Mouse (Mus musculus): ENCODE data around the gene Ksr2. TPM values are rescaled to one million over a fixed set of nuclear protein-coding genes. Genes with fewer than 3 reads are reported as not detected.
A peak's percentile ranks its signal among the peaks of the same experiment; 100 is the strongest.

The Ksr2 gene
- total RNA-seq (2017) = under 0.01 and 0.19 TPM in 2 replicates

DNA sequence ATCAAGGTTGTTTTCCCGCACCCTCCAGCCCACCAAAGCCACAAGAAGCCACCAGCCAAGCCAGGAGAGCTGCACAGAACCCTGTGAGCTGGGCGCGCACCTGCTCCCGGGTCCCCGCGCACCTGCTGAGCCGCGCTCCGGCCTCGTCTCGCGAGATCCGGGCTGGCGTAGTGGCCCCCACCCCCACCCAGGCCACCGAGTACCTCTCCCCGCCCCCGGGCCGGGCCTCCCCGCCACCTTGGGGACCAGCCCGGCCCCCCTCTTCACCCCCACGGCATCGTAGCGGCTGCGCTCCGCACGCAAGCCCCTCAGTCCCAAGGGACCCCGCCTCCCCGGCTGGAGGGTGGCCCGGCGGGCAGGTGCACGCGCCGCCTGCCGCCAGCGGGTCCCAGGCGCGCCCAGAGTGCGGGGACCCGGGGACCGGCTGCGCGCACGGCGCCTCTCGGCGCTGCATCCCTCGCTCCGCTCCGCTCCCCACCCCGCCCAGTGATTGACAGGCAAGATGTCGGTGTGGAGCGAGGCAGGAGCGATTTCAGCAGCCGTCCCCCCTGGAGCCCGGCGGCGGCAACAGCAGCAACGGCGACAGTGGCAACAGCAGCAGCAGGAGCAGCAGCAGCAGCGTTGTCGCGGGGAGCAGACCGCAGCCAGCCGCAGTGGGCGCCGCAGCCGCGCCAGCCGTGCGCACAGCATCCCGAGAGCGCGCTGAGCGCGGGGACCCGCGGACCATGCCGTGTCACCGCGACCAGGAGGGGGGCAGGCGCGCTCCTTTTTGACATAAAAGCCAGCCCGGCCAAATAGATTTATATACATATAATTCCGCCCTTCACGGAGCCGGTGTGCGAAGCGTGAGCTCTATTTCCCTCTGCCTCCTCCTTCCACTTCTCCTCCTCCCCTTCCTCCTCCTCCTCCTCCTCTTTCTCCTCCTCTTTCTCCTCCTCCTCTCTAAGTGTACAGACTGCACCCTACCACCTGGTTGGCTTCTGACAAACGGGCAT is at the start of gene Ksr2:
Ksr2 (plus strand) TSS at position 494 of the 995 bp plus-strand sequence.
- ATAC-seq (replicated peaks; ENCODE audit: low read depth, poor library complexity, severe bottlenecking) = peak; percentile 56

DNA sequence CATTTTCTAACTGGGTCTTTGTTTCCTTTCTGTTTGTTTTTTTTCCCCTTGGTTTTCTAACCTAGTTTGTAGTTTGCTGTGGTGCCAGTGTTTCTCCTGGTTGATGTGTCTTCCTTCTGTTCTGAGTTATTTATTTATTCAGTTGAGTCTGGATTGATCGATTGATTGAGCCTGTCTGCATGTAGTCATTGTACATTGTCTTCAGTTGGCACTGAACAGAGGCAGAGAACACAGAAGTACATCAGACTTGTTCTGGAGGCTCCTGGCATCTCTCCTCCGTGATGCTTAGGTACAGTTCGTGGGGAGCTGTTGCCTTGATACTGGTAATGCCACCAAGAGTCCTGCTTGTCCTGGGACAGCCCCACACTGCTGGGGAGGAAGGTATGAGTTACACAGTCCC is 49.0 kb upstream of the Ksr2 start:
- ATAC-seq (replicated peaks; ENCODE audit: low read depth, poor library complexity, severe bottlenecking) = no peak

DNA sequence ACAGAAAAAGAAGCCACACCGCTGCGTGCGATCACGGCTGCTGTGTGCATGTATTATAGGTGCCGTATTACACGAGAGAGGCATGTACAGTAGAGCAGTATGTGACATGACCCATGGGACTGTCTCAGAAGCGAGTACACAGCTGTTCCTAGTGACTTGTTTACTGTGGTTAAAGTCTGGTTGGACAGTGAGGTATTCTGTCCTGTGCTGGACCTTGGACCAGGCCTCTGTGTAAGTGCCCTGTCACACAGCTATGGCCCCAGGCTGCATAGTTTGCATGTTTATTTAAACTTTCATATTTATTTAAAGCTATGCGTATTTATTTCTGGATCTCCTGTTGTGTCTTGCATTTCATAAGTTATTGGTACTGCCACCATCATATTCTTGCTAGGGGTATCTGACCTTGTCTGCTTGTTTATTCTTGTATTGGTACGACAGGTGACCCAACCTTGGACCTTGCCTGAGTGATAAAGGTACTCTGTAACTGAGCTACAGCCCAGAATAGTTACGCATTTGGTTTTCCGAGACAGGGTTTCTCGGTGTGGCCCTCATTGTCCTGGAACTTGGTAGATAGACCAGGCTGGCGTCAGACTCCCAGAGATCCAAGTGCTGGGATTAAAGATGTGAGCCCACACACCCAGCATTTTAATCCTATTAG is 47.8 kb upstream of the Ksr2 start:
- ATAC-seq (replicated peaks; ENCODE audit: low read depth, poor library complexity, severe bottlenecking) = no peak

DNA sequence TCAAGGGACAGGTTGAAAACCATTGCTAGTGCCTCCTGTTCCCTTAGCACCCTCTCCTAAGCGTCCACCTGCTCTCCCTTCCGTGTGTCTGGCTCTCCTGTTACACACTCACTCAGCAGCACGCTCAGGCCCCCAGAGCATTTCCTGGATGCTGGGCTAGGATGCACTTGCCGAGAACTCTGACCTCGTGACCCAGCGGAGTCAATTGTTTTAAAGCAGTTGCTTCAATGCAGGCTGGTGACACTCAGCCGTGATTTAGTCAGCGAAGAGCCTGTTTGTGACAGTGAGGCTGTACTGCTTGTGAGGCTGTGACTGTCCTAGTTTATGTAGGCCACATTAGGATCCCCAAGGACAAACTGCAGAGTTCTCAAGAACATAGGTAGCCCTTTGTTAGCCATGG is 46.6 kb upstream of the Ksr2 start:
- ATAC-seq (replicated peaks; ENCODE audit: low read depth, poor library complexity, severe bottlenecking) = no peak

DNA sequence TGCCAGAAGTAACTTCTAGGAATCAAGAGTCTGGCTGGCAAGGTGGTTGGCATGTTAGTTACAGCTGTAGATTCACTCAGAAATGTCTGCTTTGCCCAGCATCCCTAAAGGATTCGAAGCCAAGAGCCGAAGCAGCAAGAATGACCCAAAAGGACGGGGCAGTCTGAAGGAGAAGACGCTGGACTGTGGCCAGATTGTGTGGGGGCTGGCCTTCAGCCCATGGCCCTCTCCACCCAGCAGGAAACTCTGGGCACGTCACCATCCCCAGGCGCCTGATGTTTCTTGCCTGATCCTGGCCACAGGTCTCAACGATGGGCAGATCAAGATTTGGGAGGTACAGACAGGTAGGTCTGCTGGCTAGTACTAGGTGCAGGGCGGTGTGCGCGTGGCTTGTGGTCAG is 43.2 kb upstream of the Ksr2 start:
- ATAC-seq (replicated peaks; ENCODE audit: low read depth, poor library complexity, severe bottlenecking) = no peak

DNA sequence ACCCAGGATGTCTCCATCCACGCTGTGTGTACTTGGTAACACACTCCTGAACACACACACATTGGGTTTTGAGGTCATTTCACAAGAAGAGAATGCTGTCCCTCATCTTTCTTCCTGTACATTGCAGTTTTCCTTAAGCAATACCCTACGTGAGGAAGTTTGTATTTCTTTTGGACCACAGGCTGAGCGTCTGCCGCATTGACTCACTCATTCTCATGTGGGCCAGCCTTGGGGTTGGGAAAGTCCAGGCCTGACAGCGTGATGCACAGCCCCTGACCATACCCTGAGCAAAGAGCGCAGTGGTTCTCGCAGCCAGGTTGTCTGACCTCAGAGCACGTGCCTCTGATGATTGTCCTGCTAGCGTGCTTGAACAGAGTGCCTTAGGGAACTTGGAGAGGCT is 40.4 kb upstream of the Ksr2 start:
- ATAC-seq (replicated peaks; ENCODE audit: low read depth, poor library complexity, severe bottlenecking) = peak; percentile 11; the same call in 1 of the 2 replicates

DNA sequence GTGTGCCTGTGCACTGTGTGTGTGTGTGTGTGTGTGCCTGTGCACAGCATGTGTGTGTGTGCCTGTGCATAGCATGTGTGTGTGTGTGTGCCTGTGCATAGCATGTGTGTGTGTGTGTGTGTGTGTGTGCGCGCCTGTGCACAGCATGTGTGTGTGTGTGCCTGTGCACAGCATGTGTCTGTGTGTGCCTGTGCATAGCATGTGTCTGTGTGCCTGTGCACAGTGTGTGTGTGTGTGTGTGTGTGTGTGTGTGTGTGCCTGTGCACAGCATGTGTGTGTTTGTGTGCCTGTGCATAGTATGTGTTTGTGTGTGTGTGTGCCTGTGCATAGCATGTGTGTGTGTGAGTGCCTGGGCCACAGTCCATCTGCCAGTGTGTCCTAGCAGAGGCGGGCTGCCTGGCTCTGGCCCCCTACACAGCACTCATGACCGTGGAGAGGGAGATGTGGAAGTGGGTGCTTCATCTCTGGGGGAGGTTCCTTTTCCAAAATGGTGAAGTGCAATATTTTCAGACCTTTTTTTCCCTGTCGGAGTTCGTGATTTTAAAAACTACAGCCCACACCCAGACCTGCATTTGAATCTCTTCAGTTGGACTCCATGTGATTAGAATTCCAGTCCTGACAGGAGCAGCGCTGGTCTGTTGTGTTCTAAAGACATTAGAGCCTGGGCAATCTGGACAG is 39.3 kb upstream of the Ksr2 start:
- ATAC-seq (replicated peaks; ENCODE audit: low read depth, poor library complexity, severe bottlenecking) = no peak

DNA sequence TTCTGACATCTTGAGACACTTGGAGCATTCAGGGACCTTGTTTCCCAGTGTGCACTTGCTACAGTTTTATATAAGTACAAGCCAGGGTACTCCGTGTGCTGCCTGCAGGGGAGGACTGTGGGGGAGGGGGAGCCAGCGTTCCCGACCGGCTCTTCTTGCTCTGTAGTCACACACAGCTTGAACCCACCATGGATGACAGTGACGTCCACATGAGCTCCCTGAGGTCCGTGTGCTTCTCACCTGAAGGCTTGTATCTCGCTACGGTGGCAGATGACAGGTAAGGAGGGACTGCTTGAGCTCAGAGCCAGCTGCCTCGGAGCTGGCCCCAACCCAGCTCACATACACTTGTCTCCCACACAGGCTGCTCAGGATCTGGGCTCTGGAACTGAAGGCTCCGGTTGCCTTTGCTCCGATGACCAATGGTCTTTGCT is 37.5 kb upstream of the Ksr2 start:
- no peak for ATAC-seq (replicated peaks; ENCODE audit: low read depth, poor library complexity, severe bottlenecking)

DNA sequence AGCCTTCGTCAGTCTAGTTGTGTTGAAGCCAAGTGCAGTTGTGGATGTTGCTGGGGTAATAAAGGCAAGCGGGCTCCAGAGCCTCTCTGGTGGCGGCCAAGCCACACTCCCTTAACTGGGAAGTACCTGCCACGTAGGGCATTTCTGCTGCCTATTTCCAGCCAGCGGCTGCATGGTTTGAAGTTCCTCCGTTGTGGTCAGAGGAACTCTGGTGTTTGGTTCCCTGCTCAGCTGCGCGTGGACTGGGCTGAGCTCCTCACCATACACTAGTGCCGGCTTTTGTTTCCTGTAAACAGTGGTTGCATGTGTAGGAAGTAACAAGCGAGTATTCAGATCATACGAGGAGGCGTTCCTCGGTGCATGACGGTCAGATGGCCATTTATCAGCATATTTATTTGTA is 36.1 kb upstream of the Ksr2 start:
- peak; percentile 85 for ATAC-seq (replicated peaks; ENCODE audit: low read depth, poor library complexity, severe bottlenecking)

DNA sequence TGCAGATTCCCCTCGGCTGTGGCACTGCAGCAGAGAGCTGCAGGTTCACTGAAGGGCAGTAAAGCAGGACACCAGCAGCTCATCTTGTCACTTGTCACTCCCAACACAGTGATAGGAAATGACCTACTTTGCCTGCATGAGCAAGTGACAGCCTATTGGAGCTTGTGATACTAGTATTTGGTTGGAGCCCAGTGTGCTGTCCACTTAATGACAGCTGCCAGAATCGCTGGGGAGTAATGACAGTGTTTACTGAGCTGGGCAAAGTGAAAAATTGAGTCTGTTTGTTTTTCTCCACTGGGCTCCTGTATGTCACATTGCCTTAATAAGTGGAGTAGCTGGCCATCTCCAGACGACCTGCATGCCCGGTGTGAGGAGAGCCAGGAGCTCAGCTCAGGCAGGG is 33.6 kb upstream of the Ksr2 start:
- no peak for ATAC-seq (replicated peaks; ENCODE audit: low read depth, poor library complexity, severe bottlenecking)

DNA sequence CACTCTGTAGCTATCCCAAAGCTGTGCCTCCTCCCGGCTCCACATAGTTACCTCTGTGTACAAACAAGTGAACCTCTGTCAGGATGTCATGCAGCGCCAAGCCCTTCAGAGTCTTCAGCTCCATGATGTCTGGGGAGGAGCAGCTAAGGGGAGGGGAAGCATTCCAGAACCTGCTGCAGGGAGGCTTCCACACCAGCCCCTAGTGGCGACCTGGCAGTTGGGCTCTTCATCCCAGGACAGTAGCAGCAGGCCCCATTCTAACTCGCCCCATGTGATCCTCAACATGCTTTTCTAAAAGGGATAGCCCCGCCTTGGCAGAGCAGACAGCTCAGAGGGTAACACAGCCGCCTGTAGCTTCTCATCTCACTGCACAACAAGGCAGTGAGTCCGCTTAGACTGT is 32.0 kb upstream of the Ksr2 start:
- ATAC-seq (replicated peaks; ENCODE audit: low read depth, poor library complexity, severe bottlenecking) = no peak

DNA sequence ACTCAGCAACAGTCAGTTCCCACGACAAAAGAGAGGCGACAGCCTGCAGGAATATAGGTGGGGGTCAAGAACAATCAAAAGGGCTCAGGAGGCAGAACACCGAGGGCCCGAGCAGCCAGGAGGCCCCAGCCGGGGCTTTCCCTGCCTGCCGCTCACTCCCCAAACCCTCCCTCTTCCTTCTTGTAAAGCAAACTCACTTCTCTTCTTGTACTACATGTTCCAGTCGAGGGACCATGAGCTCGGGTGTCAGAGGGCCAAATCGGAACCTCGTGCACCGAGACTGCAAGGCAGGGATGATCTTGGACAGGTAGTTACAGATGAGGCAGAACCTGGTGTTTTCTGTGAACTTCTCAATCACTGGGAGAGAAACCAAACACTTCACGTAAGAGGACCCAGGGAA is 30.6 kb upstream of the Ksr2 start:
- ATAC-seq (replicated peaks; ENCODE audit: low read depth, poor library complexity, severe bottlenecking) = no peak

DNA sequence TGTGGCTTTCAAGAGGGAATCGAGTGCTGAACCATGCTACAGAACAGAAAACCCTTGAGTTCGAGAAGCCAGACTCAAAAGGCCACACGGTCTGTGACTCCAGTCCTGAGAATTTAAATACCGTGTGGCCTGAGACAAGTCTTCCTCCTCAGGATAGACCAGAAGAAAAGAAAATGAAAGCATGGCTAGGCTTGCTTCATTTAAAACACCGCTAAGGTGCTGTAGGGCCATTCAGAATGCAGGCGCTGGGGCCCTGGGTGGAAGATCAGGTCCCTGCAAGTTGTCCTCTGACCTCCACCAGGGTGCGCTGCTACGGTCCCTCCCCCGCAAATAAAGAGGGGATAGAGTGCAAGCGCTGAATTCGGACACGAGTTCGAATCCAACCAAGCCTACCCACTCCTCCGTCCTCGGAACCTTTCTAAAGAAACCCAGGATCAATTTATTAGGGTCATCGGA is 25.5 kb upstream of the Ksr2 start:
- ATAC-seq (replicated peaks; ENCODE audit: low read depth, poor library complexity, severe bottlenecking) = peak; percentile 65

DNA sequence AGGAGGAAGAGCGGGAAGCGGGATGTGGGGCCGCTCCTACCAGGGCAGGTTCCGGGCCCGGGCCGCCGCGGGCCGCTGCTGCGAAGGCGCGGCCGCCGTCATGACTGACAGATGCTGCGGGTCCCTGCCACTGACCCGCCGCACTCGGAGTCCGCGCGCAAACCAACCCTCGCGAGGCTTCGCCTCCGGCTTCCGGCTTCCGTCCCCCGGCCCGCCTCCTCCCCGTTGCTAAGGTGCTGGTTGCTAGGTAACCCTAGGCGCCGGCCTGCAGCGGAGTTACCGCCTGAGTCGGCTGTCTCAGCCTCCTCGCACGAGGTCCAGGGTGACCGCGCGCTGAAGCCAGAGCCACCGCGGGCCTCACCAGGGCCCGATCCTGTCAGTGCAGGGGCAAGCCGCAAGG is 24.9 kb upstream of the Ksr2 start, which contains the start of gene Rfc5:
Rfc5 (minus strand) TSS at position 171 of the 400 bp plus-strand sequence.
- peak; percentile 94 for ATAC-seq (replicated peaks; ENCODE audit: low read depth, poor library complexity, severe bottlenecking)

DNA sequence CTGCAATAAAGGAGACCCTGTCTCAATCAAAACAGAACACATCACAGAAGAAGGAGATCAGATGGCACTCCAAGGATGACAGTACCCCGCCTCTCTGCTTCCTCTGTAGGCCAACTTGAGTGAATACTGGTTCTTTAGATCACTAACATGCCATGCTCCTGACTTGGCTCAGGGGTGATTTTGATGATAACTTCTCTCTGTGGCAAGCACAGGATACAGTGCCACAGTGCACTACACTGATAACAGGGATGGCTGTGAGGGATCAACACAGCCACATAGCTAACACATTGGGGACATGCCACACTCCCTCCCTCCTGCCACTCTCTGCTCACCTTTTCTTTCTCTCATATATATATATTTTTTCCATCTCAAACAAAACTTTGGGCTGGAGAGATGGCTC is 22.9 kb upstream of the Ksr2 start:
- peak; percentile 39 for ATAC-seq (replicated peaks; ENCODE audit: low read depth, poor library complexity, severe bottlenecking)

DNA sequence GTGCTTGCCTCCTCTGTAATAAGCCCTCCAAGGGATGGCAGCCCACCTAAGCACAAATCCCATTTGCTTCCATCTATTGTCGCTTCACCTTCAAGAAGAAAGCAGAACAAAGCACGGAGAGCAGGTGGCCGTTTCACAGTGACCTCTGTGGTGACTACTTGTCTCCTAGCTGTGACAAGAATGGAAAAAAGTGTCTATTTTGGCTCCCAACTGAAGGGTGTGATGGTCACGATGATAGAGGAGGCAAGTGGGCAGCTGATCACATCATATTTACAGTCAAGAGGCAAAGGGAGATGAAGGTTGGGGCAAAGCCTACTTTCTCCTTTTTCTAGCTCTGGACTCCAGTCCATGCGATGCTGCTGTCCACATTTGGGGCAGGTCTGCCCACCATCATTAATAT is 18.0 kb upstream of the Ksr2 start:
- no peak for ATAC-seq (replicated peaks; ENCODE audit: low read depth, poor library complexity, severe bottlenecking)

DNA sequence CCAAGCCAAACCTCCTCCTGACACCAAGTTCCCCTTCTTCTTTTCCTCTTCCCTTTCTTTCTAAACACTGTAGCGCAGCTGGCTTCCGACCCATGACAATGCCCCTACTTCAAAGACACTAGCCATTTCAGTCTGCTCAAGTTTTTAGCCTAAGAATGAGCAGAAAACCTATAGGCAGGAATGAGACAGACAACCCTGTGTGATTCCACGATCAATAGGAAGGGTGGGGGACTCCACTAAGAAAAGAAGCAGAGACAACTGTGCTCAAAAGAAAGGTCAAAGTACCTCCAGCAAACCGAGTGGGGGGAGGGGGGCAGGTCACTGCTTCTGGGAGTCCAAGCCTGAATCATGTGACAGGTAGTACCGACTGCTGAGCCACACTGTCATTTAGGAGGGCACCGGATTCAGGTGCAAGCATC is 17.2 kb upstream of the Ksr2 start:
- peak; percentile 77 for ATAC-seq (replicated peaks; ENCODE audit: low read depth, poor library complexity, severe bottlenecking)

DNA sequence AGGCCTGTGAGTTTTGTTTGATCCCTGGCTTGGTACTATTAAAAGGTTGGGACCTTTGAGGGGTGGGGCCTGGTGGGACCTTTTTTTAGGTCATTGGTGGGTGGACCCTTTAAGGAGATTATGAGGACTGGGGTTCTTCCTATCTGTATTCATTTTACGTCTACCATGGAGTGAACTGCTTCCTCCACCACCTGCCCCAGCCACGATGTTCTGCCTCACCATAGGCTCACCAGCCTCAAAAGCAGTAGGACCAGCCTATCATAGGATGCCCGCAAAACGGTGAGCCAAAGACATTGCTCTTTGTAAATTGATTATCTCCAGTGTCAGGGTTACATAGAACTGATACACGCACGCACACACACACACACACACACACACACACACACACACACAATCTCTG is 16.4 kb upstream of the Ksr2 start:
- ATAC-seq (replicated peaks; ENCODE audit: low read depth, poor library complexity, severe bottlenecking) = no peak

DNA sequence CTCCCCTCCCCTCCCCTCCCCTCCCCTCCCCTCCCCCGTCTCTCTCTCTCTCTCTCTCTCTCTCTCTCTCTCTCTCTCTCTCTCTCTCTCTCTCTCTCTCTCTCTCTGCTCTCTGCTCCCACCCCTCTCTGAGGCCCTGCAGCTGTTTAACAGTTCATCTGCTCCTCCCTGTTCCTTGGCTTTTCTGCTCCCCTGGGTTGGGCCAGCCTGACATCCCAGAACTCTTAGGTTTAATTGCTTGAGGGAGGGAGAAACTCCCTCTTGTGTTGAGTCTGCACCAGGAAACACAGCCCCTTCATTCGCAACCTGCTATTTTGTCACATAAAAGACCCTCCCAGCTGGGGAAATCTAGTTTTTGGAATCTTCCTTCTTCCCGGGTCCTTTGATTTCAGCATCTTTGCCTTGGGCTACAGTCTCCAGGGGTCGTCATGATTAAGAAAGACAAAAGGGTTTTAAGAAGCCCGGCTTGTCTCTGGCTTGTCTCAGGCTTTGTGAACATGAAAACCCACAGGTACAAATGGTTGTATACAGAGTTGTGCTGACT is 15.7 kb upstream of the Ksr2 start:
- ATAC-seq (replicated peaks; ENCODE audit: low read depth, poor library complexity, severe bottlenecking) = no peak

DNA sequence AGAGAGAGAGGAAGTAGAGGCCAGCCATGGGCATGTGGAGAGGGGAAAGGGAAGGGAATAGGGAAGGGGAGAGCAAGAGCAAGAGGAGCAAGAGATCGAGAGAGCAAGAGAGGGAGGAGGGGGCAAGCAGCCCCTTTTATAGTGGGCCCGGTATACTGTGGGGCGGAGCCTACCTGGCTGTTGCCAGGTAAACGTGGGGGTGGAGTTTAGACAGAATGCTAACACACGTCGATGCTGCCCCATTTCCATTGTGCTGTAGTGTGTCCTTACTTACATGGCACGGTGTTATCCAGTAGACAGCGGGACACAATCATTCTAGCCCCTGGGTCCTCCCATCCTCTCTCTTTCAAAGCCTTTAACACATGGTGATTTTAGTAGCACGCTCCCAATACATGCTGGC is 14.5 kb upstream of the Ksr2 start:
- ATAC-seq (replicated peaks; ENCODE audit: low read depth, poor library complexity, severe bottlenecking) = no peak
